Mouse (Mus musculus): ENCODE measurements around the gene Tsks. TPM values are rescaled to one million over a fixed set of nuclear protein-coding genes. Genes with fewer than 3 reads are reported as not detected.
A peak's percentile ranks its signal among the peaks of the same experiment; 100 is the strongest.

The Tsks gene
- polyA plus RNA-seq, 1 experiment = not detected

DNA sequence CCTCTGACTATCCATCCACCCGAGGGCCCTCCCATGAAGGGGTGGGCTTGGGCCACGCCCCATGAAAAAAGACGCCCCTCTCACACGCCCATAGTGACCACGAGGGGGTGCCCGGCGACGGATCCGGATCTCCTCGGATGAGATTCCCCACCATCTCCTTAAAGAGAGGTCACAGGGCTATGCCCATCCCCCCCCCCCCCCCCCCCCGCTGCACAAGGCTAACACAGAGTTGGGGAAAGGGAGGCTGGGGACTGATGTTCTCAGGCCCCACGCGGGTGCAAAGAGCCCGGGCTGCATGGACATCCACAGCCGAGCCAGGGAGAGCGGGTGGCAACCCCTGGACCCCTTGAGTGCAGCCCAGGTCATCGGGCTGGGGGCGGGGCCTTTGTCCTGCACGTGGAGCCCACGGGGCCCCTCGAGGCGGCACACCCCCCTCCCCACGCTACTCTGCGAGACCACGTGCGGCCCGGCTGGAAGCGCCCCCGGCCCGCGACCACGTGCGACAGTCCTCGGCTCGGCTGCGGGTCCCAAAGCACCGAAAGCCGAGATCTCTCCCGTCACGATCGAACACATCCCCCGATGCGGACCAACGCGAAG lies 42.7 kb downstream of the Tsks start:
- WGBS = 1% methylated on average over 44 of the region's 45 CpGs
- TF ChIP-seq CTCF (IDR thresholded peaks at IDR 0.05; ENCODE audit: control insufficient read depth, insufficient read depth, low read length) (no peak; the same call in 1 of the 2 replicates), POLR2A (IDR thresholded peaks at IDR 0.05; ENCODE audit: borderline replicate concordance, control insufficient read depth, low read depth, low read length) (0 out of 2 replicates have a peak, but pooled peaks have one; percentile 46)
- Histone ChIP-seq H3K4me3 (replicated peaks; ENCODE audit: control insufficient read depth, low read depth, low read length) (peak overlapping the region; percentile 95), H3K27ac (ENCODE audit: control insufficient read depth, insufficient read depth, low read depth, low read length, poor library complexity) (peak overlapping the region; percentile 82), H3K4me1 (ENCODE audit: control insufficient read depth, insufficient read depth, low read length) (peaks cover 1% of the 10 kb centered on the region; the same call in 1 of the 2 replicates)

DNA sequence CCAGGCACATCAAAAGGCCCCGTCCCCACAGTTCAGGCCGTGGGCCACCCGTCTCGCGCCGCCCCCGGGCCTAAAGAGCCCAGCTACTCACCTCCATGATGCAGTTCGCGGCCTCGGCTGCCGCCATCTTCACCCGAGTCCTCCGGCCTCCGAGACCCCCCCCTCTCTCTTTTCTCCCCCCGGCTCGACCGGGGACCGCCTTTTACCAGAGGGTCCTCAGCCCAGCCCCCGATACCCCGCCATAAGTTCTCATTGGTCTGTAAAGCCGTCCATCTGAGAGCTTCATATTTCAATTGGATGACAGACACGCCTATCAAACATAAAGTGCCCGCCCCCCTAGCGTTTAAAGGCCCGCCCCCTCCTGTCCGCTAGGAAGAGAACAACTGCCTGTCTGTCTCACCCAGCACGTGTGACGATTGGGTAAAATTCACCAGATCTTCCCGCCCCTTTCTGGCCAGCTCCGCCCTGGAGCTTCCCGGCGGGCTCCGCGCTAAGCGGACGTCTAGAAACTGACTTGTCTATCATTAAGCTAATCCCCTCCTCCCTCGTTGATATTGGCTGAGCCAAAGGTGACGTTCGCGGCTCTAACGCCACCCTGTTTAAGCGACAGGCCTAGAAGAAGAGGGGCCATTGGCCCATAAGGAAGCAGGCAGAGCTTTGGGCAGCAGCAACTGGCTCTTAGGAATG lies 43.3 kb downstream of the Tsks start, which contains the start of gene Prmt1:
Prmt1 (minus strand) TSS at position 377 of the 687 bp plus-strand sequence.
- TF ChIP-seq POLR2A (IDR thresholded peaks at IDR 0.05; ENCODE audit: borderline replicate concordance, control insufficient read depth, low read depth, low read length) (no peak; the same call in 1 of the 2 replicates), CTCF (IDR thresholded peaks at IDR 0.05; ENCODE audit: control insufficient read depth, insufficient read depth, low read length) (no peak)
- peaks cover 1% of the 10 kb centered on the region; the same call in 1 of the 2 replicates for H3K4me1 ChIP-seq (ENCODE audit: control insufficient read depth, insufficient read depth, low read length)
- under 1% methylated on average over 42 of the region's 42 CpGs for WGBS
- peak within 1 kb of the TSS; percentile 95 for H3K4me3 ChIP-seq (replicated peaks; ENCODE audit: control insufficient read depth, low read depth, low read length)
- H3K27ac ChIP-seq (ENCODE audit: control insufficient read depth, insufficient read depth, low read depth, low read length, poor library complexity) = peak within 1 kb of the TSS; percentile 82

DNA sequence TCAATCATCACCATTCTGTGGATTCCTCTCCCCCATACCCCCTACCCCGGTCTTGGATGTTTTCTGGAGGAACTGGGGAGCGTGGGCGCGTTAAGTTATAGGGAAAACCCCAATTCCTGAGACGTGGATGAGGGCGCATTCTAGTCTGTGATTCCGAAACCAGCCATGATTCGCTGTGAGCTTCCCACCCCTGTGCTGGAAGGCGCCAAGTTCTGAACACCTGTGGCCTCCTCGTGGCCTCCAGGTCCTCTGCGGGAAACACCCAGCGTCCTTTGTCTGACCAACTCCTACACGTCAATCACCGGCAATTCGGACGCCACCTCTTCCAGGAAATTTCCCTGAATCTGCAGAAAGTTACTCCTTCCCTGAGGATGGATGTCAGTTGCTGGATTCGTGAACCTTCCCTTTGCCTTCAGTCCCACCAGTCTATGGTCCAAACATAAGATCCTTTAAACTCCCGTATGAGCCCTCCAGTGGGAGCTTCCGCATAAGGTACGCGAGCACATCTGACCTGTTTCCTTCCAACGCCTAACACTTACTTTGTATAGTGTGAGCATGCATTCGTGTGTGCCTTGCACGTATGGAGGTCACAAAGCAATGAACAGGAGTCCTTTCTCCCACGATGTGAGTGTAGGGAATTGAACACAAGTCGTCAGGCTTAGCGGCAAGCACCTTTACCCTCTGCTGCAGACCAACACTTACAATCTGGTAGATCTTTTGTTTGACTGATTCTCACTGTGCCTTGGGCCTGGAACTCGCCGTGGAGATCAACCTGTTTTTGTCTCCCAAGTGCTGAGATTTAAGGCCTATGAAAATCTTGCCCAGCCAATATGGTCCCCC lies 44.1 kb downstream of the Tsks start:
- Histone ChIP-seq H3K4me3 (replicated peaks; ENCODE audit: control insufficient read depth, low read depth, low read length) (peak overlapping the region; percentile 84), H3K27ac (ENCODE audit: control insufficient read depth, insufficient read depth, low read depth, low read length, poor library complexity) (peak overlapping the region; percentile 49), H3K4me1 (ENCODE audit: control insufficient read depth, insufficient read depth, low read length) (peaks cover 1% of the 10 kb centered on the region; the same call in 1 of the 2 replicates)
- WGBS = under 1% methylated on average over 29 of the region's 29 CpGs
- TF ChIP-seq POLR2A (IDR thresholded peaks at IDR 0.05; ENCODE audit: borderline replicate concordance, control insufficient read depth, low read depth, low read length) = peak; percentile 46; the same call in 1 of the 2 replicates
- TF ChIP-seq CTCF (IDR thresholded peaks at IDR 0.05; ENCODE audit: control insufficient read depth, insufficient read depth, low read length) = no peak

DNA sequence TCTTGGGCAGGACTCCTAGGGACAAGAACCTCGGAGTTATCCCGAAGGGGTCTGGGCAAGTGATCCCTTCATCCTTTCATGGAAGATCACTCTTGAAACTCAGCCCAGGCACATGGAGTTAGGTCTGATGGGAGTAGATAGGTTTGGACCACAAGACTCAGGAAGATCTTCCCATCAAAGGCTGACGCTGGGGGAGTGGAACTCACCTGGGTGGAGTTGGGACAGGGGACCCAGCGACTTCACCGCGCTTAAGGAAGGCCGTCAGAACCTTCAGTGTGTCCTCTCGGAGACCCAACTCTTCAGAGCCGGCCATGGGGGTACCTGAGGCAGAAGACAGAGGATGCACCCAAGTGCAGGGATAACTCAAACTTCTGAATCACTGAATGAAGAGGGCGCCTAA lies 53.7 kb downstream of the Tsks start:
- TF ChIP-seq CTCF (IDR thresholded peaks at IDR 0.05; ENCODE audit: control insufficient read depth, insufficient read depth, low read length) = no peak
- Histone ChIP-seq H3K27ac (ENCODE audit: control insufficient read depth, insufficient read depth, low read depth, low read length, poor library complexity) (peak overlapping the region; percentile 3; the same call in 1 of the 2 replicates), H3K4me3 (replicated peaks; ENCODE audit: control insufficient read depth, low read depth, low read length) (peak overlapping the region; percentile 83), H3K4me1 (ENCODE audit: control insufficient read depth, insufficient read depth, low read length) (peaks cover 4% of the 10 kb centered on the region; the same call in 1 of the 2 replicates)
- 11% methylated on average over 10 of the region's 10 CpGs for WGBS

DNA sequence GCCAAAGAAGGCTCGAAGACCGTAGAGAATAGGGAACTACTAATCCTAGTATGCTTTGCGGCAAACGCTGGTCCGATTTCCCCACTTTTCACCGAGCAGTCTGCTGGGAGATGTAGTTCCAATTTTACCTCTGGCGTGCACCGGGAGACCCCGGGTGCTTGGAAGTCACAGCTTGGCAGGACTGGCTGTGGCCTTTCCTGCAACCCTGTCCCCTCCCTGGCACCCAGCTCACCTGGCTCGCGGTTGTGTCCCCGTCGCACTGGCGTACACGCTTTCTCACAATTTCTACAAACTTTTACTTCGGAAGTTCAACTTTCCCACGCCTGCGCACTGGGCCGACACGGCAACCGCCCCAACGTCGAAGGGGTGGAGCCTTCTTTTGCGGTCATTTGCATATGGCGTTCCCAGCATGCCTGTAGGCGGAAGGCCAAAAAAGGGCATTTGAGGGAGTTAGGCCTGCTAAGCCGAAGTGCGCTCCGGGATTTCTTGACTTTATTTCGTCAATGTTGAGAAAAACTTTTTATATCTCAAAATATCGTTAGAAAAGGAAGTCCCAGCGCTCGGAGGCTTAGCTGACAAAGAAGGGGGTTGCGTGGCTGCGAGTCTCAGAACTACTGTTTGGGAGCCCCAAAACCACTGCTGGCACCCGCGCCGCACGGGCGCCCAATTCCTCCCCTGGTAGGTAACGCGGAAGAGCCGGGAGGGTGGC lies 54.4 kb downstream of the Tsks start, which contains the start of gene Irf3:
Irf3 (plus strand) TSS at position 418 of the 709 bp plus-strand sequence.
- Histone ChIP-seq H3K4me3 (replicated peaks; ENCODE audit: control insufficient read depth, low read depth, low read length) (peak within 1 kb of the TSS; percentile 83), H3K27ac (ENCODE audit: control insufficient read depth, insufficient read depth, low read depth, low read length, poor library complexity) (peak within 1 kb of the TSS; percentile 85), H3K4me1 (ENCODE audit: control insufficient read depth, insufficient read depth, low read length) (peaks cover 4% of the 10 kb centered on the region; the same call in 1 of the 2 replicates)
- WGBS = under 1% methylated on average over 43 of the region's 43 CpGs
- TF ChIP-seq CTCF (IDR thresholded peaks at IDR 0.05; ENCODE audit: control insufficient read depth, insufficient read depth, low read length) = peak; percentile 11; the same call in 1 of the 2 replicates
- peak; percentile 38; the same call in 1 of the 2 replicates for TF ChIP-seq POLR2A (IDR thresholded peaks at IDR 0.05; ENCODE audit: borderline replicate concordance, control insufficient read depth, low read depth, low read length)

DNA sequence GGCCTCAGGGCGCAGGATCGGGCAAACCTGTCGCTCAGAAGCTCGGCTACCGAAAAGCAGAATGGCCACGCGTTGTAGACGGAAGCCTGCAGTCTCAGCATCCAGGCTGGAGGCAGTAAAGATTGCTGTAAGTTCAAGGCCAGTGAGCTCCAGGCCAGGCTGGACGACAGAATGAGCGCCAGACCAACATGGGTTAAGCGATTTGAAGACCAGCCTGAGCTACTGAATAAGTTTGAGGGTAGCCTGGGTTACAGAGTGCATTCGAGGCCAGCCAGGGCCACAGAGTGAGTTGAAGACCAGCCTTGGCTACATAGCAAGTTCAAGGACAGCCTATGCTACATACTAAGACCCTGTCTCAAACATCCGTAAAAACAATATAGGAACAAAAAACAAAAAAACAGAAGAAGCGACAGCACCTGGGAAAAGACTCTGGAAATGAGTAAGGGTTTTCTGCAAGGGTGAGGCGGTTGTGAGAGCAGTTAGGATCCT lies 55.0 kb downstream of the Tsks start:
- peak overlapping the region; percentile 85 for H3K27ac ChIP-seq (ENCODE audit: control insufficient read depth, insufficient read depth, low read depth, low read length, poor library complexity)
- TF ChIP-seq CTCF (IDR thresholded peaks at IDR 0.05; ENCODE audit: control insufficient read depth, insufficient read depth, low read length) (no peak), POLR2A (IDR thresholded peaks at IDR 0.05; ENCODE audit: borderline replicate concordance, control insufficient read depth, low read depth, low read length) (no peak)
- WGBS = under 1% methylated on average over 15 of the region's 15 CpGs
- peaks cover 4% of the 10 kb centered on the region; the same call in 1 of the 2 replicates for H3K4me1 ChIP-seq (ENCODE audit: control insufficient read depth, insufficient read depth, low read length)
- H3K4me3 ChIP-seq (replicated peaks; ENCODE audit: control insufficient read depth, low read depth, low read length) = peak overlapping the region; percentile 83

DNA sequence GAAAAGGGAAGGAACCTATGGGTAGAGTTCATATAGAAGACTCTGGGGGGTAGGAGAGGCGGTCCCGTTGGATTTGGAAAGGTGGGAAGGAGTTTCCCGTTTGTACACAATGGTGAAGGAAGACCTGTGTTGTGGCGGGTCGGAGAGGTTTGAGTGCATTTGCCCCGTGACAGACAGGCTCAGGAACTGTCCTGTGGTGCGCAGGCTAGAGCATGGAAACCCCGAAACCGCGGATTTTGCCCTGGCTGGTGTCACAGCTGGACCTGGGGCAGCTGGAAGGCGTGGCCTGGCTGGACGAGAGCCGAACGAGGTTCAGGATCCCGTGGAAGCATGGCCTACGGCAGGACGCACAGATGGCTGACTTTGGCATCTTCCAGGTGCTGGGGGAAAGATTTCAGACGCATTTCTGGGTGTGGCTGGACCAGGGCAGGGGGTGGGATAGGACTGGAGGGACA lies 55.5 kb downstream of the Tsks start, which contains the start of gene Bcl2l12:
Bcl2l12 (minus strand) TSS at position 212 of the 455 bp plus-strand sequence.
- Histone ChIP-seq H3K4me3 (replicated peaks; ENCODE audit: control insufficient read depth, low read depth, low read length) (peak within 1 kb of the TSS; percentile 83), H3K27ac (ENCODE audit: control insufficient read depth, insufficient read depth, low read depth, low read length, poor library complexity) (peak within 1 kb of the TSS; percentile 85), H3K4me1 (ENCODE audit: control insufficient read depth, insufficient read depth, low read length) (peaks cover 4% of the 10 kb centered on the region; the same call in 1 of the 2 replicates)
- TF ChIP-seq POLR2A (IDR thresholded peaks at IDR 0.05; ENCODE audit: borderline replicate concordance, control insufficient read depth, low read depth, low read length) (0 out of 2 replicates have a peak, but pooled peaks have one; percentile 24), CTCF (IDR thresholded peaks at IDR 0.05; ENCODE audit: control insufficient read depth, insufficient read depth, low read length) (no peak)
- WGBS = under 1% methylated on average over 18 of the region's 18 CpGs

Data from bone marrow, adult 2 months (tissue).